Mouse (Mus musculus) inflammation-experienced regulatory T-cells, adult 16 weeks (primary cell): ENCODE measurements around the gene Thbs1. TPM values are rescaled to one million over a fixed set of nuclear protein-coding genes. Genes with fewer than 3 reads are reported as not detected.

Experiments
- polyA plus RNA-seq: library from polyadenylated mRNA; unstranded; fragments of 100-300 nt; shearing (Covaris generic); gene quantifications from one replicate; pipeline ENCODE4 v1.2.1, GENCODE M21; 2017

The Thbs1 gene
- polyA plus RNA-seq = 1.1 TPM

GRCm38 (mm10) chr2:118111488-118112131, at the start of gene Thbs1:
TSS of gene Thbs1 (plus strand) at chr2:118111876.

Other genes starting within 250 kb of the Thbs1 start
- gene Fsip1, start 145.1 kb downstream of the Thbs1 start, polyA plus RNA-seq = 0.37 TPM